In genomic region chr7:4995268-4996002, GRCm38 (mm10) we compare ENCODE assay signal across 9 mouse cellular contexts. TPM values are rescaled to one million over a fixed set of nuclear protein-coding genes. Genes with fewer than 3 reads are reported as not detected.
DNase-seq lines count a peak whose midpoint lies in the region; ATAC-seq lines count a peak whose summit lies in the region.
"Had no signal": no experiment of that assay in that cellular context is flagged by ENCODE, and none has a peak within 500 bp of the region (broad histone marks: within the 10 kb centered on the region; RNA-seq: fewer than 3 reads in every experiment).

No protein-coding gene starts in this region.

- intact Hi-C loops in gastrocnemius, postnatal 14 days (cut with DNase I; ENCODE audit: low total_unique reads), result loop anchor here (2.0 kb wide), 1 partner anchor 57 kb away; no protein-coding TSS in a partner anchor

- H3K9ac ChIP-seq in kidney, embryonic 15.5 days, result peak overlapping the region; percentile 79
- peak overlapping the region; percentile 93 for H3K9ac ChIP-seq in hindbrain, embryonic 14.5 days
- H3K9ac ChIP-seq in midbrain, embryonic 14.5 days (replicated peaks; ENCODE audit: low read length), result peak overlapping the region; percentile 94

- 0 out of 2 replicates have a peak, but pooled peaks have one; percentile 9 for ATAC-seq in kidney, embryonic 15.5 days (replicated peaks; ENCODE audit: low FRiP score)
- ATAC-seq in hindbrain, embryonic 14.5 days (ENCODE audit: low FRiP score), result peak; percentile 65
- no peak for ATAC-seq in midbrain, embryonic 14.5 days (ENCODE audit: low FRiP score, low TSS enrichment)

- peak overlapping the region; percentile 68 for H3K4me3 ChIP-seq in kidney, embryonic 15.5 days (replicated peaks)
- peak overlapping the region; percentile 90 for H3K4me3 ChIP-seq in brown adipose tissue, adult 24 weeks (ENCODE audit: insufficient read depth, low read depth, low read length)
- H3K4me3 ChIP-seq in hindbrain, embryonic 14.5 days (replicated peaks; ENCODE audit: low read length), result peak overlapping the region; percentile 84
- peak overlapping the region; percentile 81 for H3K4me3 ChIP-seq in midbrain, embryonic 14.5 days (replicated peaks; ENCODE audit: low read depth, low read length)

- peak overlapping the region; percentile 72 for H3K27ac ChIP-seq in kidney, embryonic 15.5 days
- H3K27ac ChIP-seq in brown adipose tissue, adult 24 weeks (replicated peaks; ENCODE audit: low read depth, low read length), result 0 out of 2 replicates have a peak overlapping the region, but pooled peaks have one; percentile 19
- H3K27ac ChIP-seq in hindbrain, embryonic 14.5 days, result peak overlapping the region; percentile 85
- peak overlapping the region; percentile 89 for H3K27ac ChIP-seq in midbrain, embryonic 14.5 days (replicated peaks; ENCODE audit: low read depth, low read length)

- peaks cover 7% of the 10 kb centered on the region; the same call in 1 of the 2 replicates for H3K27me3 ChIP-seq in kidney, embryonic 15.5 days
- no peaks in the 10 kb centered on the region for H3K27me3 ChIP-seq in hindbrain, embryonic 14.5 days (ENCODE audit: control insufficient read depth, insufficient read depth, low read length)
- no peaks in the 10 kb centered on the region for H3K27me3 ChIP-seq in midbrain, embryonic 14.5 days (ENCODE audit: control insufficient read depth, insufficient read depth, low read length)

- H3K36me3 ChIP-seq in kidney, embryonic 15.5 days, result peaks cover 32% of the 10 kb centered on the region
- H3K36me3 ChIP-seq in hindbrain, embryonic 14.5 days (replicated peaks; ENCODE audit: control insufficient read depth, insufficient read depth), result peaks cover 23% of the 10 kb centered on the region
- peaks cover 33% of the 10 kb centered on the region for H3K36me3 ChIP-seq in midbrain, embryonic 14.5 days (ENCODE audit: control insufficient read depth, insufficient read depth, low read length)

- 7% methylated on average over 18 of the region's 19 CpGs for WGBS in kidney, embryonic 15.5 days
- WGBS in hindbrain, embryonic 14.5 days, result 7% methylated on average over 19 of the region's 19 CpGs
- WGBS in midbrain, embryonic 14.5 days, result 3% methylated on average over 19 of the region's 19 CpGs

- H3K4me1 ChIP-seq in kidney, embryonic 15.5 days, result peaks cover 27% of the 10 kb centered on the region
- peaks cover 8% of the 10 kb centered on the region for H3K4me1 ChIP-seq in brown adipose tissue, adult 24 weeks (ENCODE audit: control insufficient read depth, insufficient read depth, insufficient read length, low read length)
- peaks cover 31% of the 10 kb centered on the region for H3K4me1 ChIP-seq in hindbrain, embryonic 14.5 days (replicated peaks; ENCODE audit: control insufficient read depth, insufficient read depth, low read length)
- H3K4me1 ChIP-seq in midbrain, embryonic 14.5 days (ENCODE audit: control insufficient read depth, insufficient read depth, low read length), result peaks cover 22% of the 10 kb centered on the region

- peaks cover 3% of the 10 kb centered on the region for H3K9me3 ChIP-seq in kidney, embryonic 15.5 days (replicated peaks)
- H3K9me3 ChIP-seq in hindbrain, embryonic 14.5 days (ENCODE audit: control insufficient read depth, low read length), result no peaks in the 10 kb centered on the region
- H3K9me3 ChIP-seq in midbrain, embryonic 14.5 days (ENCODE audit: control insufficient read depth, low read length), result no peaks in the 10 kb centered on the region

- DNase-seq in kidney, postnatal 14 days, result no peak
- DNase-seq in hindbrain, embryonic 14.5 days (ENCODE audit: low spot score), result no peak
- DNase-seq in midbrain, embryonic 14.5 days, result no peak
- no peak for DNase-seq in layer of hippocampus, postnatal 14 days (ENCODE audit: low spot score in 2 of 2)
- no peak for DNase-seq in gastrocnemius, postnatal 14 days
- DNase-seq in kidney, postnatal 10 days, result no peak

- H3K4me2 ChIP-seq in kidney, embryonic 15.5 days, result peak overlapping the region; percentile 78
- peak overlapping the region; percentile 83 for H3K4me2 ChIP-seq in hindbrain, embryonic 14.5 days (replicated peaks)
- peak overlapping the region; percentile 94 for H3K4me2 ChIP-seq in midbrain, embryonic 14.5 days (ENCODE audit: low read length)

RNA-seq across cellular contexts. Expression of gene Zfp579, which starts 0.5 kb away (rescaled TPM):
- 36.7 and 39.9 TPM in 2 replicates for polyA plus RNA-seq in kidney, embryonic 15.5 days (2015; fragmentation: Nextera tagmentation; extraction: Ambion mirVana)
- 5.3 and 6.3 TPM in 2 replicates for polyA plus RNA-seq in brown adipose tissue, adult 24 weeks (2012; ENCODE audit: insufficient read depth, insufficient read length, missing spikeins)
- polyA plus RNA-seq in hindbrain, embryonic 14.5 days (2014; fragmentation: Nextera tagmentation; extraction: Ambion mirVana), result 51.5 and 55.4 TPM in 2 replicates
- polyA plus RNA-seq in midbrain, embryonic 14.5 days (2014; fragmentation: Nextera tagmentation; extraction: Ambion mirVana), result 69.3 and 76.5 TPM in 2 replicates
- 10 to 100 TPM; 36.9 to 39.0 TPM for total RNA-seq in layer of hippocampus, postnatal 14 days (2021)
- total RNA-seq in gastrocnemius, postnatal 14 days (2021), result 10 to 100 TPM in 1 of 2 experiments, 1 to 10 TPM in 1; 9.0 to 10.5 TPM

RNA-seq across cellular contexts. Expression of gene Zfp524, which starts 18.8 kb away (rescaled TPM):
- polyA plus RNA-seq in kidney, embryonic 15.5 days (2015; fragmentation: Nextera tagmentation; extraction: Ambion mirVana), result 10.4 and 12.7 TPM in 2 replicates
- 12.4 and 19.4 TPM in 2 replicates for polyA plus RNA-seq in brown adipose tissue, adult 24 weeks (2012; ENCODE audit: insufficient read depth, insufficient read length, missing spikeins)
- 8.9 and 9.2 TPM in 2 replicates for polyA plus RNA-seq in hindbrain, embryonic 14.5 days (2014; fragmentation: Nextera tagmentation; extraction: Ambion mirVana)
- 8.4 and 9.4 TPM in 2 replicates for polyA plus RNA-seq in midbrain, embryonic 14.5 days (2014; fragmentation: Nextera tagmentation; extraction: Ambion mirVana)
- 1 to 10 TPM; 5.7 to 6.4 TPM for total RNA-seq in layer of hippocampus, postnatal 14 days (2021)
- 1 to 10 TPM; 5.8 to 6.0 TPM for total RNA-seq in gastrocnemius, postnatal 14 days (2021)

RNA-seq across cellular contexts. Expression of gene Fiz1, which starts 19.1 kb away (rescaled TPM):
- 46.5 and 53.1 TPM in 2 replicates for polyA plus RNA-seq in kidney, embryonic 15.5 days (2015; fragmentation: Nextera tagmentation; extraction: Ambion mirVana)
- polyA plus RNA-seq in brown adipose tissue, adult 24 weeks (2012; ENCODE audit: insufficient read depth, insufficient read length, missing spikeins), result 10.5 and 11.9 TPM in 2 replicates
- 30.0 and 32.6 TPM in 2 replicates for polyA plus RNA-seq in hindbrain, embryonic 14.5 days (2014; fragmentation: Nextera tagmentation; extraction: Ambion mirVana)
- 36.2 and 38.0 TPM in 2 replicates for polyA plus RNA-seq in midbrain, embryonic 14.5 days (2014; fragmentation: Nextera tagmentation; extraction: Ambion mirVana)
- total RNA-seq in layer of hippocampus, postnatal 14 days (2021), result 10 to 100 TPM; 21.4 to 27.7 TPM
- 10 to 100 TPM; 16.3 to 16.5 TPM for total RNA-seq in gastrocnemius, postnatal 14 days (2021)

RNA-seq across cellular contexts. Expression of gene Gm44973, which starts 19.9 kb away (rescaled TPM):
- polyA plus RNA-seq in kidney, embryonic 15.5 days (2015; fragmentation: Nextera tagmentation; extraction: Ambion mirVana), result 1.6 and 2.5 TPM in 2 replicates
- not detected in 2 replicates for polyA plus RNA-seq in brown adipose tissue, adult 24 weeks (2012; ENCODE audit: insufficient read depth, insufficient read length, missing spikeins)
- polyA plus RNA-seq in hindbrain, embryonic 14.5 days (2014; fragmentation: Nextera tagmentation; extraction: Ambion mirVana), result not detected in 2 replicates
- 1.3 TPM in 1 of 2 replicates, not detected in the other for polyA plus RNA-seq in midbrain, embryonic 14.5 days (2014; fragmentation: Nextera tagmentation; extraction: Ambion mirVana)
- total RNA-seq in layer of hippocampus, postnatal 14 days (2021), result not detected
- not detected for total RNA-seq in gastrocnemius, postnatal 14 days (2021)
- total RNA-seq: neutrophil, adult 5-6 weeks had no signal

RNA-seq across cellular contexts. Expression of gene Sbk3, which starts 24.5 kb away (rescaled TPM):
- not detected in 2 replicates for polyA plus RNA-seq in kidney, embryonic 15.5 days (2015; fragmentation: Nextera tagmentation; extraction: Ambion mirVana)
- 0.75 TPM in 1 of 2 replicates, not detected in the other for polyA plus RNA-seq in brown adipose tissue, adult 24 weeks (2012; ENCODE audit: insufficient read depth, insufficient read length, missing spikeins)
- polyA plus RNA-seq in hindbrain, embryonic 14.5 days (2014; fragmentation: Nextera tagmentation; extraction: Ambion mirVana), result 0.39 and 0.67 TPM in 2 replicates
- 0.59 and 0.89 TPM in 2 replicates for polyA plus RNA-seq in midbrain, embryonic 14.5 days (2014; fragmentation: Nextera tagmentation; extraction: Ambion mirVana)
- total RNA-seq in layer of hippocampus, postnatal 14 days (2021), result under 1 TPM; 0.44 to 0.67 TPM
- 1 to 10 TPM in 1 of 2 experiments, under 1 TPM in 1; 0.33 to 1.0 TPM for total RNA-seq in gastrocnemius, postnatal 14 days (2021)
- total RNA-seq: neutrophil, adult 5-6 weeks had no signal

Comparison
In these comparisons a context has a peak if more than half of its experiments do, and no peak if none do; other contexts are left out.
1. H3K27ac ChIP-seq: peak in every context shown above with its lines; median percentile 89 in midbrain, embryonic 14.5 days; 85 in hindbrain, embryonic 14.5 days; 72 in kidney, embryonic 15.5 days; 19 in brown adipose tissue, adult 24 weeks.